Mouse (Mus musculus): ENCODE results near the gene Smc4.
"Not testable (repeated sequence)": the region's sequence is repeated elsewhere in the genome, so short reads cannot be mapped to it uniquely, and the experiment has no call there.

Gene Smc4

GRCm38 (mm10) chr3:69017181-69017580 is 12.6 kb downstream of the Smc4 start:
- DNase-seq (ENCODE audit: low spot score in 2 of 2), result no peak

GRCm38 (mm10) chr3:69018635-69019034 is 14.1 kb downstream of the Smc4 start:
- not testable (repeated sequence) for DNase-seq (ENCODE audit: low spot score in 2 of 2)

- DNase-seq (ENCODE audit: low spot score in 2 of 2), result no peak
These were observed 15.7 kb downstream of the Smc4 start for GRCm38 (mm10) chr3:69020285-69020684.

- DNase-seq (ENCODE audit: low spot score in 2 of 2), result no peak
These were observed 16.2 kb downstream of the Smc4 start for GRCm38 (mm10) chr3:69020764-69021163.

GRCm38 (mm10) chr3:69026133-69026783 is 21.7 kb downstream of the Smc4 start:
- no peak for DNase-seq (ENCODE audit: low spot score in 2 of 2)

GRCm38 (mm10) chr3:69040105-69040504 is 35.6 kb downstream of the Smc4 start:
- no peak for DNase-seq (ENCODE audit: low spot score in 2 of 2)

- no peak for DNase-seq (ENCODE audit: low spot score in 2 of 2)
These were observed 36.8 kb downstream of the Smc4 start for GRCm38 (mm10) chr3:69041298-69041697.

GRCm38 (mm10) chr3:69044167-69044591 is 39.6 kb downstream of the Smc4 start:
- peak in 1 of 2 experiments; percentile 24 for DNase-seq (ENCODE audit: low spot score in 2 of 2)

- peak; percentile 84 to 88 for DNase-seq (ENCODE audit: low spot score in 2 of 2)
These were observed 40.3 kb downstream of the Smc4 start, which contains the start of gene Trim59 for GRCm38 (mm10) chr3:69044645-69045399. Trim59 (minus strand) TSS chr3:69044755.

GRCm38 (mm10) chr3:69045400-69045703 is 40.8 kb downstream of the Smc4 start:
- DNase-seq (ENCODE audit: low spot score in 2 of 2), result no peak

GRCm38 (mm10) chr3:69045750-69046149 is 41.2 kb downstream of the Smc4 start:
- no peak for DNase-seq (ENCODE audit: low spot score in 2 of 2)

GRCm38 (mm10) chr3:69046509-69046908 is 42.0 kb downstream of the Smc4 start:
- no peak for DNase-seq (ENCODE audit: low spot score in 2 of 2)

- DNase-seq (ENCODE audit: low spot score in 2 of 2), result no peak
These were observed 43.1 kb downstream of the Smc4 start for GRCm38 (mm10) chr3:69047684-69048083.

GRCm38 (mm10) chr3:69049011-69049410 is 44.5 kb downstream of the Smc4 start:
- DNase-seq (ENCODE audit: low spot score in 2 of 2), result no peak

GRCm38 (mm10) chr3:69051894-69052293 is 47.4 kb downstream of the Smc4 start:
- DNase-seq (ENCODE audit: low spot score in 2 of 2), result no peak

GRCm38 (mm10) chr3:69054760-69055432 is 50.4 kb downstream of the Smc4 start:
- DNase-seq (ENCODE audit: low spot score in 2 of 2), result no peak

- DNase-seq (ENCODE audit: low spot score in 2 of 2), result no peak
These were observed 51.3 kb downstream of the Smc4 start for GRCm38 (mm10) chr3:69055871-69056270.

GRCm38 (mm10) chr3:69060672-69061071 is 56.1 kb downstream of the Smc4 start:
- no peak for DNase-seq (ENCODE audit: low spot score in 2 of 2)

- DNase-seq (ENCODE audit: low spot score in 2 of 2), result no peak
These were observed 58.2 kb downstream of the Smc4 start for GRCm38 (mm10) chr3:69062764-69063163.

- DNase-seq (ENCODE audit: low spot score in 2 of 2), result no peak
These were observed 59.5 kb downstream of the Smc4 start for GRCm38 (mm10) chr3:69064005-69064404.

All from frontal cortex, postnatal 36 days (tissue).